Mouse (Mus musculus): ENCODE measurements around the gene Mllt10. TPM values are rescaled to one million over a fixed set of nuclear protein-coding genes. Genes with fewer than 3 reads are reported as not detected.

Gene Mllt10
- polyA plus RNA-seq, 1 experiment, result 26.1 TPM

DNA sequence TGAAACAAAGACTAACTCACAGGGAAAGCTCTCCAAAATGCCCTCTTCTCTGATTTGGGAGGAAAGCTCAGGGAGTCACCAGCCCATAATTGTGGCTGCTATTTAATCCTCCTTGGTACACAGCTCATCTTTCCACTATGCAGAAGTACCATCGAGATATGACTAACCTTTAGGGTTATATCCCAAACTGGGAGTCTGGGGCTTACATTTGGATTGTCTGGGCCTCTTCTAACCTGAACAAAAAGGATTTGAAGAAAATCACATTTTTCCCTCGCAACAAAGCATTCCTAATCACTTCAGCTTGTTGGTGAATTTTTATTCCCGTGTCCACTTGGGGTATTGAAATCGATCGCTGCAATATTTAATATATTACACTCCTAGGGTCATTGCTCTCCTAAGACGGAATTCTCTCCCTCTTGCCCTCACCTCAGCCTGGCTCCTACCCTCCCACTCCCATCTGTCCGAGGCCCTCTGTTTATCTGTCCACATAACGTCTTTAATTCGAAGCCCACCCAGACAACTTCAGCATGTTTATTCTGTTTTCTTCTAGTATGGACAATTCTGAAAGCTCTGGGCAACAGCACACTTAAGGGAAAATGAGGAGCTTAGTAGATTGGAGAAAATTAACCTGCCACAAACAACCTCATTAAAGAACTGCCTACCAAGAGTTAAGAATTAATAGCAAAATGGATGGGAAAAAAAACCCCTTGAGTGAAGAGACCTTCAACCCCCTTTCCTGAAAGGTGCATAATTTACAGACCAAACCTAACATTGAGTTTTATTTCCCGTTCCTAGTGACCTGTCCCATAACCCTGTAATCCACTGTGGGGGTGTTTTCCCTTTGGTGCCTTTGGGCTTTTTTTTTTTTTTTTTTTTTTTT is 20.4 kb upstream of the Mllt10 start:
- no peak for DNase-seq (ENCODE audit: low read depth)

DNA sequence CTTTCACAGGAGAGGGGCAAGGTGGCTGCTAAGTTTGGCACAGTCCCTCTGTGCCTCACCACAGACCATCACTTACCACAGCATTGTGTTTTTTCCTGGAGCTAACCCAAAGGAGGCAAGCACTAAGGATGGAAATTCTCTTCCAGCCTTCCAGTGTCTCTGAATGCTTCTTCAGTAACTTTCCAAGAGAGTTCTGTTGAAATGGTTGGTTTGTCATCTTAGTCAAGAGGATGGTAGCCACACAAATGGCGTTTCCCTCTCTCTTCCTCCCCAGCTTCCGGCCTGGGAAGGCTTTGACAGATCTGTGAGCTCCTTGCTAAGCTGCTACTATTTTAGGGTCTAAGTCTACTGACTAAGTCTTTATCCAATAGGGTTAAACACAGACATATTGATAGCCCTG is 17.5 kb upstream of the Mllt10 start, which contains the start of gene A930004D18Rik:
TSS of gene A930004D18Rik (minus strand) at position 247 of the 400 bp plus-strand sequence.
- no peak for DNase-seq (ENCODE audit: low read depth)

DNA sequence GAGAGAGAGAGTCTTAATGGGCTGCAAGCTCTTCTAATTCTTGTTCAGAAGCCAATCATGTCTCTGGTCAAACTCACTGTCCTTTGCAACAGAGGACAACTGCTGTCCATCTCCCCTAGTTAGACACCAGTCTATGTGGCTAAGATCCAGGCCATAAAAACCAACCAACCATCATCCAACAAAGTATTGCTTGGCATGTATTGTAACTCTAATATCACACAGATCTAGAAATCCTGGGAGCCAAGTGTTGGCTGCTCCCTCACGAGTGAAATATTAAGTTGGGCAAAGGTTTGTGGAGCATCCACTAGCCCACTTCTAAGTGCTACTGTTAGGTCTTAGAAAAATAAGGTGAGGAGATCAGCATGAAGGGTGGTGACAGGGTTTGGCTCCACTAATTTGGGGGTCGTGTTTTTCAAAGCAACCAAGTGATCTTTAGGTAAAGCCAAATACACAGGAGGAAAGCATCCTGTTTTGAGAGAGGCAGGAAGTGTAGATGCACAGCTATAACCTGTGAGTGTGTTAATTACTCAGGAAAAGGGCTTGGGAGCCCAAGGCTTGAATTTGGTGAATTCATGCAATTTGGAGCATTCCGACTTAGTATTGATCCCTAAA is 16.8 kb upstream of the Mllt10 start:
- no peak for DNase-seq (ENCODE audit: low read depth)

DNA sequence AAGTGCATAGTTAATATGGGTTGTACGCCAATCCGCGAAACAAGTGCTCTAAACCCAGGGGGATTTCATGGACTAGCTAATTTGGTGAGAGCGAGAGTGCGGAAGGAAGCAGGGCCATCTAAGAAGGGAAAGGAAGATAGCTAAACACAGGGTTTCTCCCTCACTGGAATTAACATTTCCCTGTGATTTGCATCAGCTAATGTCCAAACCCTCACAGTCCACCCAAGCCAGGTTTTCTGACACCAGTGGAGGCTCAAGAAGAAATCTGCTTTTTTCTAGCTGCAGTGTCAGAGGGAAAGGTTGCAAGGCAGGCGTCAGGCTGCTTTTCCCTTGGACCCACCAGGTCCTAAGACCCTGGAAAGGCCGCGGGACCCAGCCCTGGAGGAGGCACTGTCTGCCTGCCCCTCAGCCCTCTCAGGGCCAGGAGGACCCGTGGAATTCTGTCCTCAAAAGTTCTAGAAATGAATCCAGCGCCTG is 16.1 kb upstream of the Mllt10 start:
- DNase-seq (ENCODE audit: low read depth), result no peak

DNA sequence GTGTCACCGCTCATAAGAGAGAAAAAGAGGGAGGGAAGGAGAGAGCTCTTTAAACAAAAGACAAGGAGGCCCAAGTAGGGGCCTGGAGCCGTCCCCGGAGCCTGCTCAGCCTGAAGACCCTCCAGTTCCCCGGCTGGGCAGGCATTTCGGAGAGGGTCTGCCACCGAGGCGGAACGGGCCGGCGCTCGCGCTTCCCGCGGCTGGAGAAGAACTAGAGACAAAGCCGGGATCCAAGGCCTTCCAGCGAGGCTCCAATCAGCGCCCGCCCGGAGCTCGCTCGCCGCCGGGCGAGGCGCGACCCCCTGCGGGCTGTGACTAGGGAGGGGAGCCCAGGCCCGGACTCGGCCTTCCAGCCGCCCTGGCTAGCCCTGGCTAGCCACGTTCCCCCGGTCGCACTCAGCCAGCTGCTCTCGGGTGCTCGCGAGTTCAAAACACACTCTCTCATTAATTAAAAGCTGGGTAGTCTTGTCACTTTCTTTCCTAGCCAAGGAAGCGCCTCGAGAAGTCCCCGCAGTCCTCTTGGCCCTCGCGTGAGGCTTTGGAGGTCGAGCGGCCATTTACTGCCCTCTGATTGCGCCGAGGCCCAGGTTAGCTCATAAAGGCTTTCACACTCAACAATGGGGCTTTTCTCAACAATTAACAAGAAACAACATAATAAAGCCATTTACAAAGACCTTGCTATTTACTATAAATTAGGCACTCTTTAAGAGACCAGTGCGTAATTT is 15.3 kb upstream of the Mllt10 start:
- no peak for DNase-seq (ENCODE audit: low read depth)

DNA sequence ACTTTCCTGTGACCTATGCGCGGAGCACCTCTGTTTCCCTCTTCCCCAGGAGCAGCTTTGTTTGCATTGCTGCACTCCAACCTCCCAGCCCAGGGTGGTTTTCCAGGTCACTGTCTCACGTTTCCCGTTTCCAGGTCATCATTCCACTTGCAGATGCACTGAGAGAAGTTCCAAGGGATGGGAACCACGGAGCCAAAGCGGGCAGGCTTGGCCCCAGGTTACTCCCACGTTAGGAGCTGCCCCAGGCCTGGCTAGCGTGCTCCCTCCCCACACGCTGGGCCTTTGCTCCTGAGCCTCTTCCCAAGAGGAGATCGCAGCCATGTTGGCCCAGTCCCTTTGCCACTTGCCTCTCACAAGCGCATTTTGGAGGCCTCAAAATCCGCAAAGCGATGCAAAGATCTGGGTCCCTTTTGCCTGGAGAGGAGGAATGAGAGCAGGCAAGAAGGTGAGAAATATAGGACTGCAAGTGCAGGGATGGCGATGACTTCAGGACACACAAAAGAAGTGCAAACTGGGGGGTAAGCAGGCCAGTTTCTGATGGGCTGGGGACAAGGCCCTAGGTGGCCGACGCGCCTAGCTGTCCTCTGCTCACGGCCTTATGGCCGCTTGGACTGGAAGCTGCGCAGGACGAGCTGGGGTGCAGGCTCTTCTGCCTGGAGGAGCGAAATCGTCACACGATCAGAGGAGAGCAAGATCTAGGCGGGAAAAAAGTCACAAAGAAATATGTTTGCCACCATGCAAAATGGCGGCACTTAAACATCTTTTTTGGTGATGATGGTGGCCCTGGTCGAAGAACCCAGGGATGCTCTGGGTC is 14.5 kb upstream of the Mllt10 start:
- DNase-seq (ENCODE audit: low read depth), result no peak

DNA sequence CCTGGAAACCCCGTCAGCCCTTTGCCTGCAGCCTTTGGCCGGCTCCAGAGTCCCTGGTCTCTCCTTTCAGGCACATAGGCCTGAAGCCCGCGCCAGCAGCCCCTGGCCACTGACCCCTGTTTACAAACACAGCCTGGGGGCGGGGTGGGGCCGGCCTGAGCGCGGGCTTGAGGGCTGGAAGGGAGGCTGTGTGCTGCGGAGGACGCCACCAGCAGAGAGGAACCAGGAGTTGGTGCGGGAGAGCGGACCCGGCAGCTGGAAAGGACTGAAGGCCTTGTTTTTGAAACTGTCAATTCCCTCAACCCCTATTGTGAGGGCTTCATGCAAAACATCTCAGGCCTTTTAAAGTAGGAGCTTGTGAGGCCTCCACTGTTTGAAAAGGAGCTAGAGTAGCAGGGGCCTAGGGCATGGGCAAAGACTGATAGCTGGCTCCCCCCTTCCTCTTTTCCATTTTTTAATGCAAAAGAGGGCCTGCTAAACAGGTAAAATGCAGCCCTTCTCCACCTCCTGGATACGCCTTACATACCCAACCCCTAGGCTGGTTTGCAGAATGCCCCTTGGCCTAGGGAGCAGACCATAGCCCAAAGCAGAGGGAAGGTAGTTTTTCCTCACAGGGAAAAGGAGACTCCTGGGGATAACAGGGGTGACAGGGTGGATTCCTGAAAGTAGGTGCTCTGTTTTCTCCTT is 13.7 kb upstream of the Mllt10 start:
- DNase-seq (ENCODE audit: low read depth), result no peak

DNA sequence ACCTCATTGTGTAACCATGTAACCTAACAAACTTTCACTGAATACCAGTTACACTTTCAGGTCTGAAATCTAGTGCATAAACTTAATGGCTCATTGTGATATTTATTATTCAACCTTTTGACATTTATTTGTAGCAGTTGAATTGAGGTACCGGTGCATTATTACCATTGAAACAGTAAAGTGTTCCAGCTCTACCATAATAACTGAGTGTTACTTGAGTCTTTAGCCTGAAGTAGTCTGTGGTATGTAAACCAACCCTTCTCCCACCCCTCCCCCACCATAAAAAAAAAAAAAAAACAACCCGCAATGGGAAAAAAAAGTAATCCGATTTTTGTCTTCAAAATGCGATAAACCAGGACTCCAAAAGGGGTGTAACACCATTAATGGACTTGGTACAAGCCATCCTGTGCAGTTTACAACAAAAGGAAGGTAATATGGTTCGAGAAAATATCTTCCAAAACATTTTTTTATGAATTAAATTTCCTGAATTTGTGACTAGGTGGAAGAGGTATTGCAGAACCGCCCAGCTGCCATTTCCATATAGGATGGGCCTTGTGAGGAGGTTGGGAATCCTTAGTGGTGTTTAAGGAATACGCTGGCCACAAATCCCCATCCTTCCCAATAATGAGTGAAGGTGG is 9.8 kb upstream of the Mllt10 start:
- no peak for DNase-seq (ENCODE audit: low read depth)

DNA sequence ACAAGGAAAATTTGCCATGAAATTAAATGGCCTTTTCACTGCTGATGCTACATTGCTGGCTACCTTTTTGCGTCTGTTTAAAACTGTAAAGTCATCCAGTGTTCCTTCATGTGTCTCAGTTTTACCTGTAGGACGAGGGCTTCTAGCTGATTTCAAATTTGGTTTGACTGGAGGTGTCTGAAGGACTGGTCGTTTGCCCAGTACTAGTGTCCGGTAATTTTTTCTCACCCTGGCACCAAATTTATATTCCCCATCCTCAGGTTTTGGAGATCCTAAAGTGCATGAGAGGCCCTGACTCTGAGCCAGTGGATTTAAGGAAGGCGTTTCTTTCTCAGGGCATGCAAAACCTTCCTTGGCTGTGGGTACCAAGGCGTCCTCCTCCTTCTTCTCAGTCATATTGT is 9.3 kb upstream of the Mllt10 start:
- no peak for DNase-seq (ENCODE audit: low read depth)

DNA sequence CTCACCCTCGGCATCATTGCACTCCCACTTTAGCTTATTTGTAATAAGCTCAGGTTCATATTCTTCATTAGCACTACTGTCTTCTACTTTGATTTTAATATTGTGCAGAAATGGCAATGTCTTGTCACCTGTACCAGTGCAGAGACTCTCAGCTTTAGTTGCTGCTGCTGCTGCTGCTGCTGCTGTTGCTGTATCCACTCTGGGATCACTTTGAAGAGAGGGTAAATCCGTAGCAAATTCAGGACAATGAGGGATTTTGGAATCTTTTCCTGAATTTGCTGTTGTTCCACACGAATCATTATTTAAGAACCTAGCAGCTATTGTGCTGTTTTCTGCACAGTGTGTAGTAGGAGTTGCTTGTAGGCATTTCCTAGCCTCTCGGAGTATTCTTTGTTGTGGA is 8.9 kb upstream of the Mllt10 start:
- no peak for DNase-seq (ENCODE audit: low read depth)

DNA sequence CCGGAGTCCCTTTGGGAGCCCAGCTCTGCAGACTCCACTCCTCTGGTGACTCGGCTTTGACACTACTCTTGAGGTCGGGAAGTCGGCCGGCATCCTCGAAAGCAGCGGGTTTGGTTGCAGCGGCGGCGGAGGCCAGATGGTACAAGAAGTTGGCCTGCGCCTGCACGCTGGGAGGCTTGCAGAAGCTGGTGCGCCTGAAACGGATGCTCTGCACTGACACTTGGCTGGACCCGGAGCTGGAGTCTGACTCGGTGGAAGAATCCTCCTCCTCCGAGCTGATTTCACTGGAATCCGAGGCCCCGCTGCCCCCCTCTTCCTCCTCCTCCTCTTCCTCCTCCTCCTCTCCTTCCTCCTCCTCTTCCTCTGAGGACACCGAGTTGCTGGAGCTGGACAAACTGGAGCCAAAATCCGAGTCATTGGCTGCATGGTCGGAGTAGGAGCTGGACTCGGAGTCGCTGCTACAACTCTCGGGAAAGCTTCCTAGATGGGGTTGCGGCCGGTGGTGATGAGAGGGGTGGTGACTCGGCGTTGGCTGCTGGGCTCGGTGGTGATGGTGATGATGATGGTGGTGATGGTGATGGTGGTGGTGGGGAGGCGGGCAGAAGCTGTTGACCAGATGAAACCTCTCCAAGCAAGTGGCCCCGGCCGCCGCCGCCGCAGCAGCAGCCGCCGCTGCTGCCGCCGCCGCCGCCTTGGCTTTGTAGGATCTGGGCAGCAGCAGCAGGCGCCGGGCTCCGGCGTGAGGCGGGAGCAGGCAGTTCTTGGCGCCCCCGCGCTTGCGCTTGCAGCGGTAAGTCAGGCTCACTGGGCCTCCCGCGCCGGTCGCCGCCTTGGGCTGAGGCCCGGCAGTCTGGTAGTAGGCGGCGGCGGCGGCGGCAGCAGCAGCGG is 8.0 kb upstream of the Mllt10 start:
- DNase-seq (ENCODE audit: low read depth), result no peak

DNA sequence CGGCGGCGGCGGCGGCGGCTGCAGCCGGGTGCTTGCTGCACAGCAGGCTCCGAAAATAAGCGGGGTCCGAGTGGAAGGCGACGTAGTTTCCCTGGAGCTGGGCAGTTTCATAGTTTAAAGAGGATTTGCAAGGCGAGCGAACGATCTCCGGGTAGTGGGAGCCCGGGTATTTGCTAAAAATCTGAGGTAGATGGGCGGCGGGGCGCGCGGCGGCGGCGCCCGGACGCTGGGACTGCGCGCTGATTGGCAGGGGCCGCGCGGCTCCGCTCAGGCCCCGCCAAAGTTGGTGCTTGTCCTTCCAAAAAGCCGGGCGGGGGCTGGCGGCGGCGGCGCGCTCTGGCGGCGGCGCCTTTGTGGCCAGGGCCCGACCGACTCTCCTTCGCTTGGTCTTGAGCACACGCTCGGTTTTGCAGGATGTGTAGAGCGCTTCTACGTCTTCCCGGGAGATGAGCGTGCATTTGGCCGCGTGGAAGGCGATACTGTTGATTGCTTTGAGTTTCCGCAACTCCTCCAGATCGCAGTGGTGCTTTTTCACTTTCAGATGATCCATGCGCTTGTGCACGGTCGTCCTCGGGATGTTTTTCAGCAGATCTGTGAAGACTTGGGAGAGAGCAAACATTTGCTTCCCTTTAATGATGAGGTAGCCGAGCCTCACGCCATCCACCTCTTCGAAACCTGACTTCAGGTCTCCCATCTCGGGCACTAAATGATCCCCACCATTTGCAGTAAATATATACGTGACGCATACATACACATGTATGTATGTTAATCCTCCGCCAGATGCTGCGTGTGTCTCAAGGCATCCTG is 7.2 kb upstream of the Mllt10 start:
- DNase-seq (ENCODE audit: low read depth), result no peak

DNA sequence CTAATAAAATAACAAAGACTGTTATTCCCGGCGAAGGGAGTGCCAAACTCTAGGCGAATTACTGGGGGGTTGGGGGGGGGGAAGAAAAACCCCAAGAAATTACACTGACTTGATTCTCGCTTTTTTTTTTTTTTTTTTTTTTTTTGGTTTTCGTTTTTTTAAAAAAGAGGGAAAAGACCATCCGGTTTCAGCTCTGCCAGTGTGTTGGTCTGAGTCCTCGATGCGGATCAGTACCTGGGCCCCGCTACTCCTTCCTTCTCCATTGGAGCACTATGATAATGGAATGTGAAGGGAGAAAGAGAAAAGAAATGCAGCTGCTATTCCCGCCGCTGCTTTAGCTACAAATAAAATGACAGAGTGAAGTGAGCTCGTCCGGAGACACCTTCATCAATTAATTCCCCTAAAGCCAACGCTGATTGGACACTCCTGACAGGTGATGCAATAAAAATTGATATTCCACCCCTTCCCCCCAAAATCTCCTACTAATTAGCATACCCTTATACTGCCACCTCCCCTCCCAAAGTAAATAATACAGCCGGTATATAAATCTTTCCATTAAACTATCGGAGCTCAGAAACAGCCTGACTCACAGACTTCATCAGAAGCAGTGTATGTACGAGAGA is 6.5 kb upstream of the Mllt10 start, which contains the start of gene Skida1:
TSS of gene Skida1 (minus strand) at position 599 of the 623 bp plus-strand sequence.
- no peak for DNase-seq (ENCODE audit: low read depth)

DNA sequence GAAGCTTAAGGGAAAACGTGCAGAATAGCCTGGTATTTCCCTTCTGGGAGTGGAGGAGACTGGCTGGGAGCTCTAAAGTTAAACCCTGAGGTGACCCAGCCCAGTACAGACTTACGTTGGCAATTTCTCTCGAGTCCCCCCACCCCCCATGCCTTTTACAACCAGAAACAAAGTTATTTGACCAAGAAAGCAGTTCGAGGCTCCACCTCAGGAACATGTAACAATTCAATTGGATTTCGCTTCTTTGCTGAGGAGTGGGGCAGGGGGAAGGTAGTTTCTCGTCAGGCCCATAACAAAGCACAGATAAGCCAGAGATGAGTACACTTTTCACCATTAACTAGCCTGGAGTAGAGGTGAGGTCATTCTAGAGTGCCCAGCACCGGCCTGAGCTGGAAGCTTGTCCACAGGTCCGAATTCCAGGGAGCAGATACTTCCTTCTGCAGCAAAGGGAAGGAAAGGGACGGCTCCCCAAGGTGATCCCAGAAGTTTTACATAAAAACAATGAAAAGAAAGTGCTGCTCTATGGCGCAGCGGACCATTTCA is 5.7 kb upstream of the Mllt10 start:
- DNase-seq (ENCODE audit: low read depth), result no peak

DNA sequence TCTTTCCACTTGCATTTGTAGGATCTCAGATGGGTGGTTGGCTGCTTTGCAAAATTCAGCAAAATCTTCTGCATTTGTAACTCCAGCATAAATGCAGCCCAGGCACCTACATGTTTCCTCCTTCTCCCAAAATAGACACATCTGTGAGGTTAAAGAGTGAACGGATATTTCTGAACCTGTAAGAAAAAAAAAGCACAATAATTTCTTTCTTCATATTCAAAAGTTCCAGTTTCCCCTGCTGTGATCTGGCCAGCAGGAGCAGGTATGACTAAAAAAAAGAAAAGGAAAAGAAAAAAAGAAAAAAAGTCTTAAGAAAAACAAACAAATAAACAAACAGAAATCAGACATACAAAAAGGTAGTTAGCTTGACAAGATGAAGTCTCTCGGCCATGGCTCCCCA is 5.0 kb upstream of the Mllt10 start:
- no peak for DNase-seq (ENCODE audit: low read depth)

DNA sequence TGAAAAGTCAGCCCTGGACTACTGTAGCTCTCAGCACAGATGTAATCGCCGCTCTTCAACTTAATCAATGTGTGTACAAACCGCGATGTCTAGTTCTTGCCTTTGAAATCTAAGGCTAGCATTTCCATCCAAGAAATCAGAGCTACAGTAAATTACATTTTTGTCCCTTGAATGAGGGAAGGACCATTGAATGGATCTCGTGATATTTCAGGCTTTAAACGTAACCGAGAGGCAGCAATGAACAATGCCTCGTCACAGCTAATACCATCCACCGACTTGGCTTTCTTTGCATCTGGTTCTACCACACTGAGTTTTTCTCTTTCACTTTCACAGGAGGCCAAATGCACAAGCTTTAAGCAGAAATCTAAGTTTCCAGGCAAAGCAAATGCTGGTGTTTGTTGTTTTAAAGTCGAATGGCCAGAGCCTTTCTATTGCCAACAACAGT is 4.5 kb upstream of the Mllt10 start:
- no peak for DNase-seq (ENCODE audit: low read depth)

DNA sequence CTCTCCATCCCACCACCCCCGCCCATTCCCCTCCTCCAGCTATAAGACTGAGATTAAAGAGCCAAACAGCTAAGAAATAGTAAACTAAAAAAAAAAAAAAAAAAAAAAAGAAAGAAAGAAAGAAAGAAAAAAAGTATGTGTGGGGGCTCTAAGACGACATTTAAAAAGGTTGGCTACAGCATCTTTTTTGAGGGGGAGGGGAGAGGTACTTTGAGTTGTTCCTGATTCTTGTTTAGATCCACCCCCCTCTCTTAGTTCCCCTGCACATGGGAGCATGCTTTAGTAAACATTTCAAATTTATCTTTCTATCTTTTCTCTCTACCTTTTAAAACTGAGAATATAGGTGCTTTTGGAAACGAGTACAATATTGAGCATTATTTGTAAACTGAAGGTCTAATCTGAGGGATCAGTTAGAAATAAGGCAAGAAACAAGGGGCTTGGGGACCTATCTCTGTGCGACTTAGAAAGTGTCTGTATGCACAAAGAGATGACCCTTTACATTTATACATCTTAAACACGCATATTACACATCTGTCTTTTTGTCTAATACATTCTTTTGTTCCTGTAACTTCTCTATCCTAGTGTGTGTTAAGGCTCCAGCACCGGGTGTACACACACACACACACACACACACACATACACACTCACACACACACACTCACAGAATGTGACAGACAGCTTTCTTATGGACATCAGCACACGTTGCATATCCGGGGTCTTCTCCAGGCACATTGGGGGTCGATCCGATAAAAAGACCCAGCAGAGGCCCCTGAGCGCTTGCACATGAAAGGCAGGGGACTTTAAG is 3.8 kb upstream of the Mllt10 start:
- no peak for DNase-seq (ENCODE audit: low read depth)
